Mouse (Mus musculus) stomach, postnatal 0 days (tissue): ENCODE data around the gene Spen. TPM values are rescaled to one million over a fixed set of nuclear protein-coding genes. Genes with fewer than 3 reads are reported as not detected.
A peak's percentile ranks its signal among the peaks of the same experiment; 100 is the strongest.

ENCODE experiments used
- ATAC-seq: fragments of 200-750 bp; cut with Nextera tagmentation; 2 replicates; pipeline ENCODE4 v1.8.0; 2017; ENCODE audit not compliant: low FRiP score, low TSS enrichment
- DNase-seq: peaks from one replicate; pipeline ENCODE4 v3.0.0-alpha.2; 2016; ENCODE audit warnings: low spot score
- H3K27ac ChIP-seq: fragments of 300-500 bp; sonication (generic); replicated peaks from 2 replicates; pipeline ENCODE4 v1.5.1; 2014; ENCODE audit warnings: mild to moderate bottlenecking, control low read depth
- H3K27me3 ChIP-seq: fragments of 300-500 bp; sonication (generic); 2 replicates; pipeline ENCODE4 v1.6.1; 2014; ENCODE audit warnings: low read length; ENCODE audit not compliant: control insufficient read depth, insufficient read depth
- H3K36me3 ChIP-seq: fragments of 300-500 bp; sonication (generic); 2 replicates; pipeline ENCODE4 v1.6.1; 2014; ENCODE audit warnings: low read length, mixed read lengths; ENCODE audit not compliant: control insufficient read depth, insufficient read depth
- H3K4me1 ChIP-seq: fragments of 300-500 bp; sonication (generic); replicated peaks from 2 replicates; pipeline ENCODE4 v1.6.1; 2014; ENCODE audit warnings: antibody characterized with exemption; ENCODE audit not compliant: control insufficient read depth, insufficient read depth
- H3K4me2 ChIP-seq: fragments of 300-500 bp; sonication (generic); replicated peaks from 2 replicates; pipeline ENCODE4 v1.6.1; 2014; ENCODE audit warnings: low read depth, mild to moderate bottlenecking, control low read depth, moderate library complexity
- H3K4me3 ChIP-seq: fragments of 300-500 bp; sonication (generic); 2 replicates; pipeline ENCODE4 v1.5.1; 2014; ENCODE audit warnings: low read depth, low read length, control low read depth
- H3K9ac ChIP-seq: fragments of 300-500 bp; sonication (generic); 2 replicates; pipeline ENCODE4 v1.6.1; 2014; ENCODE audit warnings: mild to moderate bottlenecking, low read length, control low read depth, mixed read lengths
- H3K9me3 ChIP-seq: fragments of 300-500 bp; sonication (generic); 2 replicates; pipeline ENCODE4 v1.6.1; 2016; ENCODE audit warnings: low read length; ENCODE audit not compliant: control insufficient read depth
- CTCF ChIP-seq: IDR thresholded peaks from 2 replicates; pipeline ENCODE4 v1.5.1; 2016; ENCODE audit warnings: antibody characterized with exemption, low read depth, mild to moderate bottlenecking, moderate library complexity
- EP300 ChIP-seq: optimal IDR thresholded peaks from 2 replicates; pipeline ENCODE3; 2016; ENCODE audit warnings: antibody characterized with exemption
- WGBS: fragments of 180-500 bp; shearing (Covaris S2); extraction: QIAGEN DNeasy Blood & Tissue Kit; methylation state at CpG from one replicate; pipeline ENCODE4 v1.1.7; 2014; 5-methylcytosine and 5-hydroxymethylcytosine counted together
- polyA plus RNA-seq: library from polyadenylated mRNA; unstranded; fragments of >200 nt; fragmentation: Nextera tagmentation; extraction: Ambion mirVana; gene quantifications from 2 replicates; pipeline ENCODE4 v1.2.1, GENCODE M21; 2015

Spen gene
- polyA plus RNA-seq, 1 experiment from 2014 or later = 2.9 TPM

GRCm38 (mm10) chr4:141459766-141460165 lies 78.6 kb downstream of the Spen start:
- TF ChIP-seq CTCF (no peak), EP300 (no peak)
- Histone ChIP-seq H3K27ac (peak overlapping the region; percentile 85), H3K4me1 (peaks cover 2% of the 10 kb centered on the region; the same call in 1 of the 2 replicates), H3K9ac (0 out of 2 replicates have a peak overlapping the region, but pooled peaks have one; percentile 13), H3K9me3 (no peaks in the 10 kb centered on the region), H3K36me3 (peaks cover 14% of the 10 kb centered on the region), H3K4me3 (no peak overlapping the region), H3K27me3 (no peaks in the 10 kb centered on the region), H3K4me2 (no peak overlapping the region)
- no peak for DNase-seq
- no peak for ATAC-seq
- 85% methylated on average over 9 of the region's 9 CpGs for WGBS

DNA sequence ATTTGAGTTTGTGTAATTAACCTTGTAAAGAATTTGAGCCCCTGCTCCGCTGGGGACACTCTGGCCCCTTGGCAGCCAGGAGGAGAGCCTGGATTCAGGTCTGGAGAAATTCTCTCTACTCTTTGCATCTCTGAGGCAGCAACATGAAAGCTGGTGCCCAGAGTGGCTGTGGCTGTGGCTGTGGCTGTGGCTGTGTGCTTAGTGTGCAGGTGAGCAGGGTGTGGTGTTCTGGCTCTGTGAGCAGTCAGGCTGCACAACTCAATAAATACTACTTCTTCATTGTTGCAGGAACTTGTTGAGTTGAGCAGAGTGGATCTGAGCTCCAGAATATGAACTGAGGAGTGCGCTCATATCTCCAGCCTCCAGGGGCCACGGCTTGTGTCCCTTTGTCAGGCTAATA lies 79.5 kb downstream of the Spen start:
- no peak overlapping the region for H3K4me3 ChIP-seq
- H3K36me3 ChIP-seq = peaks cover 9% of the 10 kb centered on the region
- TF ChIP-seq CTCF = no peak
- TF ChIP-seq EP300 = no peak
- peak; percentile 59 for ATAC-seq
- 47% methylated on average over 3 of the region's 3 CpGs for WGBS
- no peaks in the 10 kb centered on the region for H3K9me3 ChIP-seq
- H3K27me3 ChIP-seq = no peaks in the 10 kb centered on the region
- H3K27ac ChIP-seq = peak overlapping the region; percentile 85
- H3K4me2 ChIP-seq = no peak overlapping the region
- H3K9ac ChIP-seq = peak overlapping the region; percentile 45; the same call in 1 of the 2 replicates
- peaks cover 2% of the 10 kb centered on the region; the same call in 1 of the 2 replicates for H3K4me1 ChIP-seq
- peak; percentile 57 for DNase-seq

- DNase-seq (peak; percentile 66), ATAC-seq (peak; percentile 70)
- no peaks in the 10 kb centered on the region for H3K27me3 ChIP-seq
- peak overlapping the region; percentile 45 for H3K9ac ChIP-seq
- H3K36me3 ChIP-seq = peaks cover 6% of the 10 kb centered on the region
- peaks cover 2% of the 10 kb centered on the region; the same call in 1 of the 2 replicates for H3K4me1 ChIP-seq
- WGBS = 15% methylated on average over 7 of the region's 7 CpGs
- no peak overlapping the region for H3K4me2 ChIP-seq
- H3K9me3 ChIP-seq = no peaks in the 10 kb centered on the region
- peak overlapping the region; percentile 85 for H3K27ac ChIP-seq
- no peak overlapping the region for H3K4me3 ChIP-seq
- peak; percentile 36 for TF ChIP-seq EP300
- no peak for TF ChIP-seq CTCF
These were observed 80.2 kb downstream of the Spen start for GRCm38 (mm10) chr4:141458236-141458635.

- DNase-seq (no peak), ATAC-seq (no peak)
- H3K4me1 ChIP-seq = no peaks in the 10 kb centered on the region; the same call in 1 of the 2 replicates
- no peaks in the 10 kb centered on the region for H3K9me3 ChIP-seq
- no peak overlapping the region for H3K4me2 ChIP-seq
- no peak overlapping the region for H3K4me3 ChIP-seq
- H3K27ac ChIP-seq = no peak overlapping the region
- TF ChIP-seq CTCF (no peak), EP300 (no peak)
- no peak overlapping the region for H3K9ac ChIP-seq
- no peaks in the 10 kb centered on the region for H3K27me3 ChIP-seq
- peaks cover 6% of the 10 kb centered on the region for H3K36me3 ChIP-seq
- WGBS = 89% methylated on average over 14 of the region's 14 CpGs
These were observed 82.0 kb downstream of the Spen start for GRCm38 (mm10) chr4:141456193-141456938.

- Histone ChIP-seq H3K4me1 (no peaks in the 10 kb centered on the region), H3K27ac (peak overlapping the region; percentile 77; the same call in 1 of the 2 replicates), H3K9ac (no peak overlapping the region), H3K9me3 (no peaks in the 10 kb centered on the region), H3K4me3 (no peak overlapping the region), H3K36me3 (peaks cover 6% of the 10 kb centered on the region), H3K27me3 (no peaks in the 10 kb centered on the region), H3K4me2 (no peak overlapping the region)
- TF ChIP-seq EP300 (no peak), CTCF (no peak)
- ATAC-seq (no peak), DNase-seq (no peak)
- 65% methylated on average over 4 of the region's 4 CpGs for WGBS
These were observed 82.9 kb downstream of the Spen start for GRCm38 (mm10) chr4:141455526-141455925.
